Mouse (Mus musculus) WW6 (cell line): Measurements from ENCODE around the gene Gfap.

Experiments used
- DNase-seq: peaks from one replicate; pipeline ENCODE4 v3.0.0-alpha.2; 2013; ENCODE audit warnings: low read depth, low spot score

Gene Gfap

DNA sequence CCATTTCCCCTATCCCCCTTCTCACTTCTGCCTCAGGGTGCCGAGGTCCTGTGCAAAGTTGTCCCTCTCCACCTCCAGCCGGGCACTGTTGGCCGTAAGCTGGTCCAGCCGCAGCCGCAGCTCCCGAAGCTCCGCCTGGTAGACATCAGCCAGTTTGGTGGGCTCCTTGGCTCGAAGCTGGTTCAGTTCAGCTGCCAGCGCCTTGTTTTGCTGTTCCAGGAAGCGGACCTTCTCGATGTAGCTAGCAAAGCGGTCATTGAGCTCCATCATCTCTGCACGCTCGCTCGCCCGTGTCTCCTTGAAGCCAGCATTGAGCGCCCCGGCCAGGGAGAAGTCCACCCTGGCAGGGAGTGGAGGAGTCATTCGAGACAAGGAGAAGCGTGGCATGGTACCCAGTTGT, 4.1 kb downstream of the Gfap start:
- no peak for DNase-seq

DNA sequence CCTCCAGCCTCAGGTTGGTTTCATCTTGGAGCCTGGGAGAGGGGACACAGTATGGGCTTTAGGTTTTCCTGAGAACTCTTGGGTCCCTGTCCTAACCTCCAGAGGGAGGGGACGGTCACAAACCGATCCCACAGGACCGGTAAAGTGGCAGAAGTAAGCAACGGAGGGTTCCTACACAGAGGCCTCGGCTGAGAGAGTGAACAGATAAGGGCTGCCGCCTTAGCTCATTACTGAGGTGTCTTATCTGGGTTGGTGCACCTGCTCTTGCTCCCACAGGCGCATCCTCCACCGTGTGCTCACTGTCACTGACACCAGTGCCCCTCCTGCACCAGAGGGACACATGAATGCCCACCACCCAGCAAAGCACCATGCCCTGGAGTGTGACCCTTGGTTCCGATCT, 4.9 kb downstream of the Gfap start:
- no peak for DNase-seq

DNA sequence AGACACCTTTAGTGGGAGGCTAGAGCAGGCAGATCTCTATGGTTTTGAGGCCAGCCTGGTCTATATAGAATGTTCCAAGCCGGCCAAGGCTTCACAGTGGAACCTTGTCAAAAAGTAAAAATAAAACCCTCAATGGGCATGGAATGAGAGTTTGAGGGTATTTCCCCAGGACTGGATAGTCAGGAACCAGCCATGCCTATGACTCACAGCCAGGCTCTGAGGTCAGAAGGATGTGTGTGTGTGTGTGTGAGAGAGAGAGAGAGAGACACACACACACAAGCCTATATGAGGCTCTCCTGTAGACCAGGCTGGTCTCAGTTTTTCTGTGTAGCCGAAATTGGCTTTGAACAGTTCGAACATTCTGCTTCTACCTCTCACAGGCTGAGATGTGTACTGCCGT, 6.0 kb downstream of the Gfap start:
- no peak for DNase-seq

DNA sequence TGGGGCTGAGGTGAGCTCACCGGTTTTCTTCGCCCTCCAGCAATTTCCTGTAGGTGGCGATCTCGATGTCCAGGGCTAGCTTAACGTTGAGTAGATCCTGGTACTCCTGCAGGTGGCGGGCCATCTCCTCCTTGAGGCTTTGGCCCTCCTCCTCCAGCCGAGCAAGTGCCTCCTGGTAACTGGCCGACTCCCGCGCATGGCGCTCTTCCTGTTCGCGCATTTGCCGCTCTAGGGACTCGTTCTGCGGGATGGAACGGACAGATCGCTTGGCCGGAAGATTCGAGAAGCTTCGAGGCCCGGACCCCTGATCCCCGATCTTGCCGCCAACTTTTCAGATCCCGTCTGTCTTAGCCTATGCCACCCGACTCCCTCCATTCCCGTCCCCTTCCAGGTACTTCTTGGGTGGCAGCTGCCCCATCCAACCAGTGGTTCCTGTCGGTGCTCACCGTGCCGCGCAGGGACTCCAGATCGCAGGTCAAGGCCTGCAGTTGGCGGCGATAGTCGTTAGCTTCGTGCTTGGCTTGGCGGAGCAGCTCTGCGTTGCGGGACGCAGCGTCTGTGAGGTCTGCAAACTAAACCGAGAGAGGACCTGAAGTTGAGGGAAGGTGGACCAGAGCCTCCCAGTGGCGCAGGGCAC, 7.6 kb downstream of the Gfap start:
- DNase-seq = peak; percentile 83

DNA sequence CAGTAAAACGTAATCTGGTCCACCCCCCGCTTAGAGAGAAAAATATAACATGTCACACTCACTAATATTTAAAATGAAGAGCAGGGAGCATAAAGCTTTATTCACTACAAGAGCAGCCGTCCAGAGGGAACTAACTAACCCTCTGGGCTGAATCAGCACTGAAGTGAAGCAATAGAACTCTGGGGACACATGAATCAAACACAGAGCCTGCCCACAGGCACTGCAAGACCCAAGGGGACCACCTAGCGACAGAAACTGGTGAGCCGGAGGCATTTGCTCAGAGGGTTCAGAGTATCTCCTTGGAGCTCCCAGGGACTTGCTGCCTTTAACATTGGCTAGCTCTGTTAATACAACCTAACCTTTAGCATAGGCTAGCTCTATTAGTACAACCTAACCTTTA, 10.6 kb downstream of the Gfap start:
- DNase-seq = no peak

DNA sequence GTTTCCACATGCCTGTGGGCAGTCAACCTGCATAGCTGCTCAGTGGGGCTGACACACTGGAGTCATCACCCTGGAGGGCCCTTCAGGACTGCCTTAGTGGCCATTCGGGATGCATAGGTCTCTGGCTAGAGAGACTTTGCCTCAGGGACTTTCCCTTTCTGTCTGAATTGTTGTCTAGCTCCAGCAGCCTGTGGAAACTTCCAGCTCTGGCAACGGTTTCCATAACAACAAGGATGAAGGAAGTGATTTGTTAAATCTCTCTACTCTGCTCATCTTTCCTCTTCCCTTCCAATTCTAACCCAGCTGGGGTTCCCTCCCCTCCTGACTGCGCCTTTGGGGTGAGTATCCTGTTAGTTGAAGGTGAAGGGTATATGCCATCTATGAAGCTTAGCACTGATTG, 12.6 kb downstream of the Gfap start:
- DNase-seq = no peak

DNA sequence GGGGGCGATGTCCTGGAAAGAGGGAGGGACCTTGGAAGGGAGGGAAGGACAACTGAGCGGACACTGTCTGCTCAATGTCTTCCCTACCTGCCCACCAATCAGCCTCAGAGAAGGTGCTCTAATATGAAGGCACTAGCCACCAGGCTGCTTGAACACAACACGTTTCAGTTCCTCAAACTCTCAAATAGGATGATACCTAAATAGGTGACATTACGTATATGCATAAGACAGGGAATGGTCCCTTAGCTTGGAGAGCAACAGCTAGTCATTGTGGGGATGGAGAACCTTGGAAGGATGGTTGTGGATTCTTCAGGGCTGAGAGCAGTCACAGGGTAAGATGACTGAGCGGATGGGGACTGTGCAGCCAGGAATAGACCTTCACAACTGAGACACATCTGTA, 13.3 kb downstream of the Gfap start:
- DNase-seq = no peak

DNA sequence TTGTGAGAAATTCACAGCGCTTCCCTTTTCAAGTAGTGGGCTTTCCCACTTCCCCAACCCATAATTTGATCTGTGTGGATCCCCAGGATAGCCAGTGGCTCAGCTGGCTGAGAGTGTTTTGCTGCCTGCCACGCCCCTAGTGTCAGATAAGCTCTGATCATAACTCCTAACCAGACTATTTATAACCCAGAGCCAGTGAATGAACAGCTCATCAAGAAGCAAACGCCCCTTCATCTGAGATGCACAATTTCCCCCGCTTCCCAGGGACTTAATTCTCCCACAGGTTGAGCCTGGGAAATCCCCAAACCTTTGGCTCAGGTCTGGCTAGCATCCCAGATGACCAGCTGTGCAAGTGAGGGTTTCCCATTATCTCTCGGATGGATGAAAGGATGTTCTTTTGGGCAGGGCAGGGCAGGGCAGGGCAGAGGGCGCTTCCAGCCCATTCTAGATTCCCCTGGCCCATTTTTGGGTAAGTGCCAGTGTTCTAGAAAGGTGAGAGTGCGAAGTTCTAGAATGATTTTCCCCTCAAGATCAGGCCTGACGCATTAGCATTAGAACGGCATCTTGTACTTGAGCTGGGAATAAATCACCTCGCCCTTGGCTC, 16.0 kb downstream of the Gfap start, which contains the start of gene Fam187a:
TSS of gene Fam187a (plus strand) at position 554 of the 604 bp plus-strand sequence.
- DNase-seq = no peak

DNA sequence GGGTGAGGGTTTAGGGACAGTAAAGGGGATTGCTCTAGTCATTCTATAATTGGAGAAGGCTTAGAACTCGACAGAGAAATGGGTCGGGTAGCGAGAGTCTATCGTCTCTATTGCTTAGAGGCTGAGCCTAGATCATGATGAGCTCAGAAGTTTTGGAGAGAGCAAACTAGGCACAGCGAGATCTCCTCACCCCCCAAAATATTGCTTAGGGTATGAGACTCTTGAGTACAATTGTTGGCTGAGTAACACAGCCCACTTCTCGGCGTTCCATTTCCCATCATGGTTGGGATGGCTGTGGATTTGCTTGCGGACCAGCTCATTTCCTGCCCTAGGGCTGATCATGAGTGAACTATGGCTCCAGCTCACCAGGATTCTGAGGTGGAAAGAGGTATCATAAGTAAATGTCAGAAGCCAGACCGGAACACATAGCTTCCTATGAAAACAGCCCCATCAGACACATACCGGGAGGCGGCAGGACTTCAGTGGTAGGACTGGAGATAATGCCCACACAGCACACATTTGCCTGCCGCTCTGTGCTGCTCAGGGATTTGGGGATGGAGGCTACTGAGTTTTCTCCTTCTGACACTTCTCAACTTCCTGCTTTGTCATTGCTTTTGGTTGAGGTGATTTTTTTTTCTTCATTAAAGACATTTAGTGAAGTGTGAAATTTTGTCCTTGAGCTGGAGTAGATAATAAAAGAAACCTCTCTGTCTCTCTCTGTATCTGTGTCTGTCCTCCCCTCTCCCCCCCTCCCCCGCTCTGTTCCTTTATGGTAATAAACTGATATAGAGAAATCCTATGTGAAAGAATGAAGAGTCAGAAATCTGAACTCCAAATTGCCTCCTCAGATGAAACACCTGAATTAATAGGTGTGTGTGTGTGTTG, 19.2 kb downstream of the Gfap start:
- no peak for DNase-seq

DNA sequence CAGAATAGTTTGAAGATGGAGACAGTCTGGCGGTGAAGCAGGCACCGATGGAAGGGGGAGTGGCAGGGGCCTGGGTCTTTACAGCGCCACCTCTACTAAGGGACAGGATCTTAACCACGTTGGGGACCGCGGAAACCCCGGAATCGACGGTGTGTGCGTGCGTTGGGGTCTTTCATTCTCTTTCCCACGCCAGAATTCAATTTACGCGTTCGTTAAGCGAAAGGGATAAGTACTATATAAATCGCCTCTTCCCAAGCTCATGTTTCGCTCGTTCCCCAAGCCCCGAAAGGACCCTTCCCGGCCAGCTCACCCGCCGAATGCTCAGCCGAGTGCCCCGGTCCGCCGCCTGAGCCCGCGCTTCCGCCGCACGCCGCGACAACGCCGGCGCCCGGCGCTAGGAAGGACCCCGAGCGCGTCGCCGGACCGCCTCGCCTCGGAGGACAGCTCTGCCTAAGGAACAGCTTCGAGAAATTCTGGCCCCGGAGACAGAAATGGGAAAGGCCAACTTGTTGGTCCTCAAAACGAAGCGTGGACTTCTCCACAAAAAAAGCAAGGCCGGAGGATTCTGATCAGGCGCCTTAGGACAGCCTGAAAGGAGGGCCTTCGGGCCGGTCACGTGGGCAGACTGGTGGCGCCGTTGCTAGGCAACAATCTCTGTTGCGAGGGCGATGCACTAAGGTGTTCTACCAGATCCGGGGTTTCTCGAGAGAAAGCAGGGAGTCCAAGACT, 20.0 kb downstream of the Gfap start, which contains the start of the genes Eftud2 and Ccdc103:
TSS of gene Eftud2 (minus strand) at position 401 of the 729 bp plus-strand sequence.
TSS of gene Ccdc103 (plus strand) at position 620 of the 729 bp plus-strand sequence.
- DNase-seq = peak; percentile 89

DNA sequence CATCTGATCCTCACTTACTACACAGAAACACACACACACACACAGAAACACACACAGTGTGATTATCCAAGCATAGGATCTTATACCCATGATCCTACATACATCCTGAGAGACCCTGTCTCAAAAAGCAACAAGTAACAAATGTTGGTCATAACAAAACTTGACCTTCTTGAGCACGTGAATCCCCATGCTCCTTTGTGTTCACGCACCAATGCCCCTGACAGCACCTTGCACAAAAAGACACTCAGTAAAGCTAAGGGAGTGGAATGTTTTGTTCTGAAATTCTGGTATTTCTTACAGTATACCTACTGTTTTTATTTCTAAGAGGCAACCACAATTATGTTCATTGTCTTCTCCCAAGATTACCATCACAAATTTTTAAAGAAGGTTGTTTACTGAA, 21.2 kb downstream of the Gfap start:
- no peak for DNase-seq

DNA sequence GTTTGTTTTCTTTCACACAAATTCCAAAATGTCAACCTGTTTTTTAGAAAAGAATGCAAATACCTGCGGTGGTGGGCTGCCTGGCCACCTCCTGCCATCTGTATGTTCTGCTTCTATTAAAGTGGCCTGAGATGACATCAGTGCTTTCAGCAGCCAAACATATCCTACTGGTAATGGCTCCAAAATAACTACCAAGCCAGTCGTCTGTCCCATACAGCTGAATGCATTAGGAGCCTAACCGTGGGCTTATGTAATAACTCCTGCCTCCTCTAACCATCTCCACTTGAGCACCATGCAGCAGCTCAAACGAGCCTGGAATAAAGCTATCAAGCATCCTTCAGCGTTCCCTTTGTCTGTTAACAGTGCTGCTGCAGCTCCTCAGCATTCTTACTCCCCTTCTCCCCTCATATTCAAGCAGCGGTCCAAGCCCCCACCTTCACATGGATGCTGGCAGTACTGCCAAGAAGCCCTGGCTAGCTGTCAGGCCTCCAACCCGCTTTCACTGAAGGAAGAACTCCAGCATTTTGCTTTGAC, 25.8 kb downstream of the Gfap start:
- DNase-seq = no peak

DNA sequence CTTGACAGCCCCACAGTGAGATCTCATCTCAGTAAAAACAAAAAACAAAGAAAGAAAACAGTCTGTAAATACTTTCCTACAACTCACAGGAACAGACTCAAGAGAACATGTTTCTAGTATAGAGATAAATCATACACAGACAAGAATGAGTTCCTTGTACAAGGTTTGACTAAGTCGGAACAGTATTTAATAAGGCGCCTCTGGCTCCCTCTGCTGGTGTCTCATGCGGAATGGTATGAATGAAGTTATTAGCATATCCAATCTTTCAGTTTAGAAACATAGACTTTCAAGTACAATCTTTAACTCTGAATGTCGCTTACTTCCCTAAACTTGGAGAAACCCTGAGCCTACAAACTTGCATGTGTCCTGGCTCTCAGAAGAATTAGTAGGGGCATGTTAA, 36.4 kb downstream of the Gfap start:
- DNase-seq = no peak

DNA sequence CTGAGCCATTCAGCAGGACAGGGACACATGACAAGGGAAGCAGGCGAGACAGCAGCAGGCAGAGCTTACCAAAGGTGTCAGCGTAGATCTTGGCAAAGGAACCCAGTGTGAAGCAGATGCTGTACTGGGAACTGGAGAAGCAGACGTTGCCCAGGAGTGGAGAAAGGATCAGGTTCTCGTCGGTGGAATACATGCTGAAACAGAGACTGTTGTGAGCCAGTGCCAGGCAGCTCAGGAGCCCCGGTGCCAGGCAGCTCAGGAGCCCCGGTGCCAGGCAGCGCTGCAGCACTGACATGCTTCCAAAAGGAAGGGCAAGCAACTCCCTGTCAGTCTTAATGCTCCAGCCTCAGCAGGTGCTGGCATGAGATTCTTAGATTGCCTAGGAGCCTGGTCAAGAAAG, 40.8 kb downstream of the Gfap start:
- DNase-seq = no peak

DNA sequence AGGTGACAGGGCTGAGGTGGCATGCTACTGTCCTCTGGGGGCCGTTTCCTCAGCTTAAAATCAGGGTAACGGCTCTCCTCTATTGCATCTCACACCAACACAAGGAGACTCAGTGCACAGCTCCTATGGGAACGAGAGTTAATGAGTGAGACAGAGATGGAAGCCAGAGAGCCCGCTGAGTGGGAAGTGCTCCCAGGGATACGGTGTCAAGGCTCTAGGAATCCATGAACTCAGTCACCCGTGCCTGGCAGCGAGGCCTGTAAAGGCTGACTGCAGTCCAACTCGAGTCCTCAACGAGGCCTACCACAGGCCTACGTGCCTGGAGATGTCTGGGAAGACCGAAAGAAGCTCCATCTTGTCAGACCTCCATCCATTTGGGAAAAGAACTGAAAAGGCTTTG, 41.8 kb downstream of the Gfap start:
- DNase-seq = no peak

DNA sequence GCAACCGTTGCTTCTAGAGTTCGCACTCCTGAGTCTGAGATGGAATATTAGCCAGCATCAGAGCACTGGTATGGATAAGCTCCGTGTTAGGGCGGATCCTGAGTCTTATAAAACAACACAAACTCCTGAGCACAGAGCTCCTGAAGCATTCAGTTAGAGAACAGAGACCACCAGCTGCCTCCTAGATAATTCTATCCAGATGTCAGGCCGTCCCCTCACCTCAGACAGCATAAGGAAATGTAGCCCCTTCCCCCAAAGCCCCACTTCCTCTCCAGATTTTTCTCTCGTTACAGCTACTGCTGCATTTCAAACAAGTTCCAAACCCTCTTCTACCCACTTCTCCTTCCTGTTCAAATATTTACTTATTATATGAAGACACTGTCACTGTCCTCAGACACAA, 44.8 kb downstream of the Gfap start:
- DNase-seq = no peak

DNA sequence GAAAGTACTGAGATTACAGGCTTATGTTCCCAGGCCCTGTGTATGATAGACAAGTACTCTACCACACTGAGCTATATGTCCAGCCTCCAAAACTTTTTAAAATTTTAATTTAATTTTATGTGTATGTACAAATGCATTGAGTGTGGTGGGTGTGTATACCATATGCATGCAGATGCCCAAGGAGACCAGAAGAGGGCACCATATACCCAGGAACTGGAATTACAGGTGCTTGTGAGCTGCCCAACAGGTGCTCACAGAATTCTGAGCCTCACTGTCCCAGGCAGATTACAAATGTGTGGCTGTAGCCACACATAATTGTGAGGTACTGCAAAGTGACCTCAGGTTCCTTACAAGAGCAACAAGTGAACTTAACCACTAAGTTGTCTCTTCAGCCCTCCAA, 47.0 kb downstream of the Gfap start:
- DNase-seq = no peak

DNA sequence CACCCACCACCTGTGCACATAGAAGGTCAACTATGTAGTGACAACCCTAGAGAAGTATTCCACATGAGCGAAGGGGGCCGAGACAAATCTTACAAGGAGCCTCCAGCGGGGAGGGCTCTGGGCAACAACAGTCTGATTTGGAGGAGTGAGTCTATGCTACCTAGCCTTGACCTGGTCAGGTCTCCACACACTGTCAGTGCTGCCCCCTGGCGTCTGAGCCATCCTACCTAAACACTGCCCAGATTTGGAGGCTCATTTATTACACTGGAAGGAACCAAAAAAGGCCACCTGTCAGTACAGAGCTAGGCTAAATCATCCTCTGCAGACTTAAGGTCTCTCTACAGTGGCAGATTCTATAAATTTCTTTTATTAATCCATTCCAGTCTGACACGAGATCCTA, 48.8 kb downstream of the Gfap start:
- peak; percentile 50 for DNase-seq

DNA sequence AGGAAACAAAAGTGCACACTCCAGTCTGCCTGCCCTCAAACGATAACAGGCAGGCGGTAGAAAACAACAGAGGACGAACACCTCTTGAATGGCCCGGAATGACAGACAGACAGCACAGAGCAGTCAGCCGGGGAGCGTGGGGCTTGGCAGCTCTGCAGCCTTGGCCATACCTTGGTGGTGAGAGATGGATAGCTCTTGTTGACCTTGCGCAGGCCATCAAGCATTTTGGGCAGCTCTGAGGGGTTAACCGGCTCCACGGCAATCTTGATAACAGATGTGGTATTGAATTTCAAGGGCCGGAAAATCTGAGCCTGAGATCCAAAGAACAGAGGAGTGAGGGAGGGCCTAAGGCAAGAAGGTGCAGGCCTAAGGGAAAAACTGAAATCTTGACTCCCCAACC, 54.8 kb downstream of the Gfap start:
- no peak for DNase-seq

DNA sequence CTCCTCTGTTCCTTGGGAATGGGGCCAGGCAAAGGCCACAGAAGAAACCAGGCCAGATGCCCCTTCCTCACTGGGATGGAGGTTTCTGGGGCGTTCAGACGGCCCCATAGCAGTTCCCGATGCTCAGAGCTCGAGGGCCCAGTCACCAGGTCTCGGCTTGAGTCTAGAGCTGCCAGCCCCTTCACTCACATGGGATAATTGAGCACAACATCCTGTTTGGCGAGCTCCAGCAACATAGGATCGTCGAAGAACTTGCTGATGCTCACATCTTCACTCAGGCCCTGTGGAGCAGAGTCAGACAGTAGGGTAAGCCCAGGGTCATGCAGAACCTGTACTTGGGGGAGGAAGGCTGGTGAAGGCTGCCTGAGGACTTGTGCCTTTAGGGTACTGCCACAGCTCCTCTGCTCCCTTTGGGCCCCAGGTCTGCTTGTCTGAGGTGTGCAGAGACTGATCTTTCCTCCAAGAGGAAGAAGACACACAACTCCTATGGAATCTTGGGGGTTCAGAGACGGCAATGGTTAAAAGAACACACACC, 62.0 kb downstream of the Gfap start:
- DNase-seq = no peak

DNA sequence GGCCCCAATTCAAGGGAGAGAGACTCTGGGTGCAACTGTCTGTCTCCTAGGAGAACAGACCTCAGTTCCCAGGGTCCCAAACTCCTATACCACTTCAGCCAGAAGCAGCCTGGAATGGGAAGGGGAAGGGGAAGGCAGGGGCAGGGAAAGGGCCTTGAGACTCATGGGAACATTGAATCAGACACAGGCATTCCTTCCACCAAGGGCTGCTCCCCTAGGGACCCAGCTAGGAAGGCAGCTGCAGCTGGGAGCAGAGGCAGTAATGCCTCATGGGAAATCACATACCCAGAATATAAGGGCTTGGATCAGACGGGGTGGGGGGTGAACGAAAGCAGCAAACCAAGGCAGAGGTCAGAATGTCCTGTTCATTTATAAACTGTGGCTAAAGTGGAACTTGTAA, 62.6 kb downstream of the Gfap start:
- DNase-seq = no peak
